Mouse (Mus musculus): ENCODE measurements around the gene Eng.
A peak's percentile ranks its signal among the peaks of the same experiment; 100 is the strongest.

Gene Eng

DNA sequence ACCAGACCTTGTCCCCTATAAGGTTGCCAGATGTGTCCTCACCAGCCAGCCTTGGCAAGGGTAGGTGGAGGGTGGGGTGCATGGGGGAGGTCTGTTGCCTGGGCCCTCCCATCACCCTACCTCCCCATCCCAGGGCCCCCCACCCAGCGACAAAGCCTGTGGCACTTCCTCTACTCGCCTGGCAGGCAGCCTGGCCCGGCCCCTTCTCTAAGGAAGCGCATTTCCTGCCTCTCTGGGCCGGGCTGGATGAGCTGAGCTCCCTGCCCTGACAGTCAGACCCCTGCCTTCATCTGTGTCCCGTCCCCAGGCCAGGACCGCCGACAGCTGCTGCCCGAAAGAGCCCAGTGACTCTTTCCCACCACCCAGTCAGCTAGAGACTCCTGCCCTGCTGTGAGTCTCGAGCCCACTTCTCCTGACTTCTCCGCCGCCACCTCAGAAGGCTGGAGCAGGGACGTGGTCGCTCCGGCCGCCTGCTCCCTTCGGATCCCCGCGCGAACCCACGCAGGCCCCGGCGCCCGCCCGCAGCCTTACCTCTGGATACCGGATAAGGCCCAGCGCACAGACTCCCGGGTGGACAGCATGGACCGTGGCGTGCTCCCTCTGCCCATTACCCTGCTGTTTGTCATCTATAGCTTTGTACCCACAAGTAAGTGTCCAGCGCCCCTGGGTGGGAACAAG is at the start of gene Eng:
Gene Eng (plus strand): TSS at position 217 of the 678 bp plus-strand sequence.
- DNase-seq (ENCODE audit: extremely low spot score, low spot score) = no peak

DNA sequence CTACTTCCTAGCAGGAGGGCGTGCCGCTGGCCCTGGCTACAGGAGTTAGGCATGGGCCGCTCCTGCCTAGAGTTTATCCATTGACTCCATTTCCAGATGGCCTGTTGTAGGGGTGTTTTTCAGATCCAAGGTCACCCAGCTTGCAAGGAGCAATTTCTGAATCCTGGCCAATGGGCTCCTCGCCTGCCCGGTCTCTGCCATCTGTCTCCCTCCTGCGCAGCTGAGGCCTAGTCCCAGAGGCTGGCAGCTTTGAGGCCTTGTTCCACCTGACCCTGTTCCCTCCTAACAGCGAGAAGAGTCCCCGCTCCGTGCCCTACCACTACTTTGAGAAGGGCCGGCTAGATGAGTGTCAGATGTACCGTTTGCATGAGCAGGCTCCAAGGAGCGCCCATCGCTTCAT is 49.7 kb upstream of the Eng start:
- DNase-seq (ENCODE audit: extremely low spot score, low spot score) = no peak

DNA sequence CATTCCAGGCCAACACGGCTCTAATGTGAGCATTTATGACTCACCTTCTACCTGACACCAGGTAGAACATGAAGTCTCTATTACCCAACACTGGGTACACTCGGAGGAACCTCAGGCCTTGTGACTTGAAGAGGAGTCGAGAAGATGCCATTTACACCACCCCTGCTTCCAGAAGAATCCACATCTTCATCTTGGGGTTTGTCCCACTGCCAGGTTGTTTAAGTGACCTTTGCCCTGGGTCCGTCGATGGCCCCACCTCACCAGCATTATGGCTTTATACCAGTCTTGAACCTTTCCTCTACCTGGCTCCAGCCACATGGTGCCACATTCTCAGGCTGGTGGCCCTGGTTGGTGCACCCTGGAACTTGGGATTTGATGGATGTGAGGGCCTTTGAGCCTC is 49.1 kb upstream of the Eng start:
- DNase-seq (ENCODE audit: extremely low spot score, low spot score) = no peak

DNA sequence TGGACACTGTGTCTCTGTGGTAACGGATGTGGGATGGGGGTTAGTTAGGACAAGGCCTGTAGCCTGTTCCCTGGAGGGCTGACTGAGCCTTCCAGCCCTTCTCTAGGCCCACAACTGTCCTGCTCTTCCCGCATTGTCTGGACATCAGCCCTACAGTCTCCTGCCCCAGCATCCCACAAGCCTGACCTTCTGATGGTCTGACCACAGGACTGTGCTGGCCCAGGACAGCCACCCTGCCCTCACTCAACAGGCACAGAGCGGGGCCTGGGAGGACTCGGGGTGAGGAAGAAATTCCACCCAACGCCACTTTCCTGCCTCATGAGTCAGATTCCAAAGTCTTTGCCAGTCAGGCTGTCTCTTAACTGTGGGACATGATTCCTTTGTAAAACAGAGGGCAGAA is 48.7 kb upstream of the Eng start:
- no peak for DNase-seq (ENCODE audit: extremely low spot score, low spot score)

DNA sequence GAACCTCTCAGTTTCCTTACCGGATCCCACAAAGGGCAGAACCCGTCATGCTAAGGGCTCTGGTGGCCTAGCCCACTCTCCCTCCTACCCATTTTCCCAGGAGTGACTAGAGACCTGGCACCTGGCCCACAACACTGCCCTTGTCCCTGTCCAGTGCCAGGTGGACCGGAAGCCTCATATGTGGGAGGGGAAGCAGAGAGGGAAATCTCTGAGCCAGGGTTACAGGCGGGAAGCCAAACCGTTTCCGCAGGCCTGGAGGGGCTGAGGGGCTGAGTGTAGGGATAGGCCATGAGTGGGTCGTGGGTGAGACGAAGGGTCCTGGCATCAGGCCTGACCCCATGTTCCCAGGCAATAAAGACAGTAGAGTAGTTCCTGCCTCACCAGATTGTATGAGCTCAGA is 47.9 kb upstream of the Eng start:
- no peak for DNase-seq (ENCODE audit: extremely low spot score, low spot score)

DNA sequence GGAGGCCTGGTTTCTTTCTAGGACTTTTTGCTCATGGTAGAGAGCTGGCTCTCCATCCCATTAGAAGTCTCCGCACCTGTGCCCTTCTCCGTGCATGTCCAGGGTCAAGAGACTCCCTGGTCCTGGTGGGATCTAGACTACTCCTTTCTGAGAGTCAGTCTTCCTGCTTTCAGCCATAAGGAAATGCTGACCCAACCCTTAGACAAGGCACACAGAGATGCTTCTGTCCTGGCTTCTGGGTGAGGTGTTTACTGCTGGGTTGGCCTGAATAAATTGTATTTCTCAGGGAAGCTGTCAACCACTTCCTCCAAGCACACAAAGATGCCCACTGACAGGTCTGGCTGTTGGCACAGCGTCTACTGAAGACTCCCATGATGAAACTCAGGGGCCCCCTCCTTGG is 47.0 kb upstream of the Eng start, which contains the start of gene St6galnac6:
Gene St6galnac6 (plus strand): TSS at position 301 of the 400 bp plus-strand sequence.
- no peak for DNase-seq (ENCODE audit: extremely low spot score, low spot score)

DNA sequence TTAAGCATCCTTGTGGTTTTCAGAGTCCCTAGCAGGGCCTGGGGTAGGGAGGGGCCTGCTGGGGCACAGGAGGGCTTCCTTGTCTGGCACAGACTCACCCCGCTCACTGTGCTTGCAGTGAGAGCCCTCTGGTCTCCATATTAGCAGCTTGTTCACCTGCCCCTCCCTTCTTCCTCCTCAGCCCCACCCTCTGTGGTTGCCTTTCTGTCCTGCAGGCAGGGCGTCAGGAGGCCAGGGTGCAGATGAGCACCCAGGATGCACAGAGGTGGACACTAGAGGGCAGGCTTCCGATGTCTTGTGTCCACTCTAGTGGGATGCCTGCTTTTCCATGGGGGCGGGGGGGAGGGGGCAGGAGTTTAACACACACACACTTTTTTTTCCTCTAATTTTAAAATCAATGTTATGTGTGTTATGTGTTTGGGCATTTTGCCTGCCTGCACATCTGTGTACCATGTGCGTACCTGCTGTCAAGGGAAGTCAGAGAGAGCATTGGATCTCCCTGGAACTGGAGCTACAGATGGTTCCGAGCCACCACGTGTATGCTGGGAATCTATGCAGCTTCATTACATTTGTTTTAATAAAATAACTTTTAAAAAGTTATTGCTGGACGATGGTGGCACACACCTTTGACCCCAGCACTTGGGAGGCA is 44.9 kb upstream of the Eng start:
- DNase-seq (ENCODE audit: extremely low spot score, low spot score) = no peak

DNA sequence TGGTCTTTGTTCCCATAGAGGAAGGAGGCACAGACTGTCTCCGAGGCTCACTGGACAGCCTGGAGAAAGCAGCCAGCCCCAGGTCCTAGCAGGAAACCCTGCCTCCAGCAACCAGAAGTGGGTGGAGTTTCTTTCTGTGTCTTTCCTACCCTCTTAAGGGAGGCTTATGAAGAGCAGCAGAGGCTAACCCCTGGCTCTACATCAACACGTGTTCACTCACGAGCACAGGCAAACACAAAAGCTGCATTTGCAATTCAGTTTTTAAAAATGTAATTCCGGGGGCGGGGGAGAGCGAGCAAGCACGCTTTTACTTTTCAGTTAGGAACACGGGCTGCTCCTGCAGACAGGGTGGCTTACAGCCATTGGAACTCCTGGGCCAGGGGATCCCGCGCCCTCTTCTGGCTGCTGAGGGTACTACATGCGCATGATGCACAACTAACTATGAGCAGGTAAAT is 43.8 kb upstream of the Eng start:
- DNase-seq (ENCODE audit: extremely low spot score, low spot score) = peak; percentile 92

DNA sequence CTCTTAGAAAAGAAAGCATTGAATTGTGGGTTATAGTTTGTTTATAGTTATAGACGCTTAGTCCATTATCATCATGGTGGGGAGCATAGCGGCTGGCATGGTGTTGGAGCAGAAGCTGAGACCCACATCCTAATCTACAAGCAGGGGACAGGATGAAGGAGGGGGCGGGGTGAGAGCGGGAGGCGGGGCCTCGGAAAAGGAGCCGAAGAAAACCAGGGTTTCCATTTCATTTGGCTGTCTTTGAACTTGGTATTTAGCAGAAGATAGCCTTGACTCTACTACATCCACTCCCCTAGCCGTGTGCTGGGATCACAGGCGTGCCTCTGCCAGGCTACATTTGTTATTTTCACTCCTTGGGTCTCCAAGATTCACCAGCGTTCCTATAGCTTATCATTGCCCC is 41.8 kb upstream of the Eng start:
- DNase-seq (ENCODE audit: extremely low spot score, low spot score) = no peak

DNA sequence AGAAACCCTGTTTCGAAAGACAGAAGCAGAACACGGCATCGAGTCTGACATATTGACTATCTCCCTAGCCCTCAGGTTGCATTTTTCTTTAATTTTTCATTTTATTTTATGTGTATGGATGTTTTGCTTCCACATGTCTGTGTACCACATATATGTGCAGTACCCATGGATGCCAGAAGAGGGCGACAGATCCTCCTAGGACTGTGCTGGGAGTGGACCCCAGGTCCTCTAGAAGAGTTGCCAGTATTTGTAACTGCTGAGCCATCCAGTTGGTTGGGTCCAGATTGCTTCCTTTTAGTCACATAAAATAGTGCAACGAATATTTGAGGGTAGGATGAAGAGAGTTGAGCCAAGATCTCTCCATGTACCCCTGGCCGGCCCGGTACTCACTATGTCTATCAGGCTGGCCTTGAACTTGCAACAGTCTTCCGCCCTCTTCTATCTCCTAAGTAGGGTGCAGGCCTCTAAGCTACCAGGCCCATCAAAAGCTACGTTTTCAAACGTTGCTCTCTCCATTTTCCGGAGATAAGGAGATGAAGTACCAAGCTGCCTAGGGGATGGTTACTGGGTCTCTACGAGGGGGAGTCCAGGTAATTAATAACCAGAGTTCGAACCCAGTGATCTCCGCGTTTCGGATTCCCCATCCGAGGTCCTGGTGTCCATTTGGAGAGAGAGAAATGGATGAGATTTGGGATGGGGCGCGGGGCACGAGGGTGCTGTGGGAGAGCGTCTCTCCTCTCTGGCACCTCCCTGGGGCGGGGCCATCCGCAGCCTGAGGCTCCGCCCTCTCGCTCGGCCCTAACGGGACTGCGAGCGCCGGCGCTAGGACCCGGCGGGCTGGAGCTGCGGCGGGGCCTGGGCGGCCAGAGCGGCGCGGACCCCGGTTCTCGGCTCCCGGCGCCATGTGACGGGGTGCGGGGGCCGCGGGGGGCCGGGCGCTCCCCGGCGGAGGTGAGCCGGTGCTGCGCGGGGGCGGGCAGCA is 39.9 kb upstream of the Eng start:
- DNase-seq (ENCODE audit: extremely low spot score, low spot score) = peak; percentile 83

DNA sequence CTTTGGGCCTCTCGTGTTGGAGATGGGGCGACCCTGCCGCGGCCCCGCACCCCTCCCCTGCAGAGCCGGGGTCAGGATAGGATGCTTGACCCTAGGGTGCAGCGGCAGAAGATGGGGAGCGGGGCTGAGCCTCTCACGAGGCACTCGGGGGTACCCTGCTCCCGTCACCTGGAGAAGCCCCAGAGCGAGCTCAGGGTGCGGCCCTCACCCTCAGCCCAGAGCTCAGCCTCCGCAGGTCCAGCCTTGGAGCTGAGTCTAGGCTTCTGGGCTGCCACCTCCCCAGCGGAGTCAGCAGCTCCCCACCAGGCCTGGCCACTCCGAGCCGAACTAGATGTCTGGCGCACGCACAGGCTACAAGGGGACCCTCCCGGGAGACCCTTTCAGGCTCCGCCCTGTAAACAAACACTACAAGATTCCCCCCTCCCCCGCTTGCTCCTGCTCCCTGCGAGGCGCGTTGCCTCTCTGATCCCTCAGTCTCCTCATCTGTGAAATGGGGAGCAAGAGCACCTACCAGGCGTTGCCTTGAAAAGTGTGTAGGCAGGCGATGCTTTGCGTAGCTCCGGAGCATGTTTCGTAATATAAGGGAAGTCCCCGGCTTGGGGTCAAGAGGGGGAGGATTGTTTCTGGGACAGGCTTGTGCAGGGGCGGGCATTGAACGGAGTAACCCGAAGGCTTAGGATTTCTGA is 39.0 kb upstream of the Eng start:
- peak; percentile 63 for DNase-seq (ENCODE audit: extremely low spot score, low spot score)

DNA sequence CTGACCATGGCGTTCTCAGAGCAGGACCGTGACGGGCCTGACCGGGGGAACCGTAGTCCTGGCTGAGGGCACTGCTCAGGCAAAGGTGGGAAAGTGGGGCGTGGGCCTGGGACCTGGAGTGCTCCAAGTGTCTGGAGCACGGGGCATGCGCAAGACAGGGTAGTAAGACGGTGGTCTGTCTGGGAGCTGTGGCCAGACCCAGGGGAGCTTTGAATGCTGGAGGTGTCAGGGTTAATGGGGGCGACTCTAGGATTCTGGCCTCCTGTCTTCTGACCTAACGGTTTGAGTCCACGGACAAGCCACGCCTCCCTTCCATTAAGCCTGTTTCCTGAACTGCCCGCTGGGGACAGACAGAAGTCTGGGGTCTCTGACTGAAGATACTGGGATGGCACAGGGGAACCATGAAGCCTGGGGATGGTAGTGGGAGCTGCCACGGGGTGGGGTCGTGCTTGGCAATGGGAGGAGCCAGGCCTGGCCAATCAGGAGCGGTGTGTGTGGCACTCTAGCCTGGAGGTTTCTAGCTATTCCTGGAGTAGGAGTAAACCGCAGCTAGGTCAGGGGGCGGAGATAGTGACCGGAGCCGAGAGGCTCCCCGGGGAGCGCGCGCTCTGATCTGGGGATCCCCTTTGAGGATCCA is 38.1 kb upstream of the Eng start:
- DNase-seq (ENCODE audit: extremely low spot score, low spot score) = peak; percentile 72

DNA sequence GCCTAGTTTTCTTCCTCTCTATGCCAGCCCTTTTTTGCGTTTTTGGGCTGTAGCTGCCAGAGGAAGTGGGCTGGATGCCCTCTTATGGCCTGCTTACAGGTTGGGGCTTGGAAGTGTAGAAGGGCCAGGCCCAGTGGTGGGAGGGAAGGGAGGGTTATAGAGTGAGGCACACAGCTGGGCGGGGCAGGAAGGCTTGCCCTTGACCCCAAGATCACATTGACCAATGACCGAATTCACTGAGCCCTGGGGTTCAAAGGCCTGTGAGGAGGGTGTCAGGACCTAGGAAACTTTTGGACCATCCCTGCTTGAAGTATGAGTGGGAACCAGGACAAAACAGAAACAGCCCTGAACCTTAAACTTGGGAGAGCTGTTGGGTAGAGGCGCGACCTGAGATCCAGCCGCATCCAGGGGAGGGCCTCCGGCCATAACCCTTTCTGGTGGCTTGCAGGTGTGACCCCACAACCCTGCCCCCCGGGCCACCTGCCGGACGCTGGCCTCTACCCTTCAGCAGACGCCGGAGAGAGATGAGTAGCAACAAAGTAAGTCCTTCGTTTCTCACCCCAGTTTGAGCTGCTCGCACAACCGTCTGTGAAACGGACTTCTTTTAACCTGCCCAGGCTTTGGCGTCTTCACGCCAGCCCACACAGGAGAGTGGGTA is 37.5 kb upstream of the Eng start:
- DNase-seq (ENCODE audit: extremely low spot score, low spot score) = no peak

DNA sequence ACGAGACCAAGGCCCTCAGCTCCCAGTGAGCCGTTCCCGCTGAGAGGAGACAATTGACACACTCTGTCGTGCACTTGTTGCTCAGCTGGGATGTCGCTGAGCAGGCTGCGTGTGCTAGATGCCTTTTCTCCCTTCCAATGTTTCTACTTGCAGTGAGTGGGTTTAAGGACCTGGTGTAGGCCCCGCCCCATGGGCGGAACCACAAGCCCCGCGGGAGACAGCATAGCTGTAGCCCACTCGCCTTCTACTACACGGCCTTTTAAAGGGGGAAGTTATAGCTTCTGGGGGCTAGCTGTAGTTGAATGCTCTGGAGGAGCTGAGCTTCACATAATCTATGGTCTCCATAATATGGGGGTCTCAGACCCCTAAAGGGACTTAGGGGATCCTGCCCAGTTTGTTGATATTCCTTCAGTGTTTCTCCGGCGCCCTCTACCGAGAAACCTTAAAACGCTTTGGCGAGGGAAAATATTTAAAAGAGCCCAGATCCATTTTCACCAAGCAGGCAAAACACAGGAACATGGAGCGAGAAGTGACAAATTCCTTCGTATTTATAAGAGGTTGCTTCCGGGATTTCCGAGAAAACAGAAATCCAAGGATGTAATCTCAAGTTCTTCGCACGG is 35.7 kb upstream of the Eng start:
- DNase-seq (ENCODE audit: extremely low spot score, low spot score) = no peak

DNA sequence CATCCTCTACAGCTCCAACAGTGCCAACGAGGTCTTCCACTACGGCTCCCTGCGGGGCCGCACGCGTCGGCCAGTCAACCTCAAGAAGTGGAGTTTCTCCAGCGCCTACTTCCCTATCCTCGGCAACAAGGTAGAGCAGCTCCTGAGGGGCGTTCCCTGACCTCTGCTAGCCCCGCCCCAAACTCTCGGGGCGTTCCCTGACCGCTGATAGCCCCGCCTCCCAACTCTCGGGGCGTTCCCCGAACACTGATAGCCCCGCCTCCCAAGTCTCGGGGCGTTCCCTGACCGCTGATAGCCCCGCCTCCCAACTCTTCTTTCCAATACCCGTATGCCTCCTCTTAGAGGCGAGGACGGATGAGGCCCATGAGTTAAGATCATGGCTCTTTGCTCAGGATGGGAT is 34.1 kb upstream of the Eng start:
- no peak for DNase-seq (ENCODE audit: extremely low spot score, low spot score)

DNA sequence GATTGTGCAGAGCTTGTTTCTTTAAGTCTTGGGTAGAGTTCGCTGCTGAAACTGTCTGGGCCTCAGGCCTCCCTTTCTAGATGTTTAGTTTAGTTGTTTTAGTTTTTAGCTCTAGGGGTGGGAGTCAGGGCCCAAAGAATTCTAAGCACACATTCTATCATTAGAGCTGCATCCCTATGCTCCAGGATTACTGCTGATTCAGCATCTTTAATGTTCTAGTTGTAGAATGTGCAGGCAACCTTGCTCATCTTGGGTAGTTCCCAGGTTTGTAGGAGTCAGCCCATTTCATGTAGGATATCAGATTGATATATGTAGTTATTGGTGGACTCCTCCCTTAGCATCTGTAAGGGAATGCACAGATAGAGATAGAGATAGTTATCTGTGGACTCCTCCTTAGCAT is 29.3 kb upstream of the Eng start:
- no peak for DNase-seq (ENCODE audit: extremely low spot score, low spot score)

DNA sequence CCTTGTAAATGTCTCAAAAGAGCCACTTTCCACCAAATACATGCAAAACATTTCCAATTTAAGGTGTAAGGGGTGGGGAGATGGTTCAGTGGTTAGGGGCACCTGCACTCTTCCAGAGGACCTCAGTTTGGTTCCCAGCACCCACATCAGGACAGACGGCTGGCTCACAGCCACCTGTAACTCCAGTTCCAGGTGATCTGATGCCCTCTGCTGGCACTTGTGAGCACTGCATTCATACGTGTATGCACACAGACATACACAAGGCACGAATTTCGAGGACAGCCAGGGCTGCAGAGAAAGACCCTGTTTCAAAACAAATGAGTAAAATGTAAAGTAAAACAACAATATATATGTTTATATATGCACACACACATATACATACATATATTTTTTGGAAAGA is 28.8 kb upstream of the Eng start:
- no peak for DNase-seq (ENCODE audit: extremely low spot score, low spot score)

DNA sequence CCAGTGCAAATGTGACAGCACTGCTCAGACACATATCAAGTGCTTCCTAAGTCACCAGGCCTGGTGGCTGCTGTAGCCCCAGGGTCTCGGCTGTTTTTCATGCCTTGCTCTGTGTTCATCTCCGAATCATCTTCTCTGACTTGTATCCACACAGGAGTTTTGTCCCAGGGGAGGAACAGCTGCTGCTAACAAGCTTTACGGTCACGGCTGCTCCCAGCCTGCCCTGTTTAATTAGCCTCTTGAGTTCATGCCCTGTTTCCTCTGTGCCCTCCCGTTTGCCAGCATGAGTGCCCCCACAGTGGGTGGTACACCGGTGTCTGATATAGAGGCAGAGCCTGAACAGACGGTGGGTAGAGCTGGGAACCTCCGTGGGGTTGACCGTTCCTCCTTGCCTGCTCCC is 28.3 kb upstream of the Eng start:
- no peak for DNase-seq (ENCODE audit: extremely low spot score, low spot score)

DNA sequence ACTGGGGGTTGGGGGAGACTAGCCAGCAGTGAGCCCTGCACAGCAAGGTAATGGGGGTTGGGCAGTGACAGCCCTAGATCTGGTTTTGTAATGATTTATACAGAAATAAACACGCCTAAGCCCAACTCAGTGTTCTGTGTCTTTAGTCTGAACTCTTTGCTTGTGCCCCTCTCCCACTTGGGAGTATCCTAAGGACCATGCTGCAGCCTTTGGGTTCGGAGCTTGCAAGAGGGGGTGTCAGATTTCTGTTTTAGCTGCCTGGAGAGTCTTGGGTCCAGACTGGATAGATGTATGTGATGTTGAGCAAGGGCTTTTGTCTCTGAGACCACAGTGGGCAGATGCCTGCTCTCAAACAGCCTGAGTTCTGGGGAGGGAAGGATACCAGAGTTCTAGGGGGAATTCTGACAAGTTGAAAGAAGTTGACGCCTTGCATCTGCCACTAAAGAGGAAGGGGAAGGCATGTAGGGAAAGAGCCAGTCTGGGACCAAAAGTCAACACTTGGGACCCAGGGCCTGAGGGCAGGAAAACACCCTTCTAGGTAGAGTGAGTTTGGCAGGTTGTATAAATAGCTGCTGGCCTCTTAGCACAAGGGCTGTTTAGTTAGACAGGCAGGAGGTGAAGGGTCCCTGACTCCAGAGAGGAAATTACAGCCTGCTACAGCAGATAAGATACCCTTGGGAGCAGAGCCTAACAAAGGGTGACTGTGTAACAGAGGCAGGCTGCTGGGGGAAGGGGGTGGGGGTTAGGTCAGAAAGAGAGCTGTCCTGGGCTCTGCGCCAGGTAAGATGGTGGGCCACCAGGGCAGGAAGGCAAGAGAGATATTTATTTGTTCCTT is 25.5 kb upstream of the Eng start:
- DNase-seq (ENCODE audit: extremely low spot score, low spot score) = peak; percentile 50
